Mouse (Mus musculus) embryonic facial prominence, embryonic 12.5 days (tissue): ENCODE measurements around the gene Bad. TPM values are rescaled to one million over a fixed set of nuclear protein-coding genes. Genes with fewer than 3 reads are reported as not detected.
A peak's percentile ranks its signal among the peaks of the same experiment; 100 is the strongest.

Source experiments
- ATAC-seq: fragments of 200-750 bp; cut with Nextera tagmentation; 2 replicates; pipeline ENCODE4 v1.8.0; 2017; ENCODE audit not compliant: insufficient number of reproducible peaks, insufficient read depth, low FRiP score, low TSS enrichment
- H3K27ac ChIP-seq: fragments of 300-500 bp; sonication (generic); 2 replicates; pipeline ENCODE4 v1.5.1; 2016; ENCODE audit warnings: mild to moderate bottlenecking
- H3K27me3 ChIP-seq: fragments of 300-500 bp; sonication (generic); 2 replicates; pipeline ENCODE4 v1.6.1; 2016; ENCODE audit warnings: mild to moderate bottlenecking, moderate library complexity
- H3K36me3 ChIP-seq: fragments of 300-500 bp; sonication (generic); 2 replicates; pipeline ENCODE4 v1.6.1; 2016; ENCODE audit warnings: mild to moderate bottlenecking
- H3K4me1 ChIP-seq: fragments of 300-500 bp; sonication (generic); 2 replicates; pipeline ENCODE4 v1.6.1; 2016
- H3K4me2 ChIP-seq: fragments of 300-500 bp; sonication (generic); replicated peaks from 2 replicates; pipeline ENCODE4 v1.6.1; 2016; ENCODE audit warnings: mild to moderate bottlenecking, moderate library complexity
- H3K4me3 ChIP-seq: fragments of 300-500 bp; sonication (generic); 2 replicates; pipeline ENCODE4 v1.5.1; 2016; ENCODE audit warnings: mild to moderate bottlenecking
- H3K9ac ChIP-seq: fragments of 300-500 bp; sonication (generic); 2 replicates; pipeline ENCODE4 v1.6.1; 2016; ENCODE audit warnings: mild to moderate bottlenecking, moderate library complexity
- H3K9me3 ChIP-seq: fragments of 300-500 bp; sonication (generic); 2 replicates; pipeline ENCODE4 v1.6.1; 2016; ENCODE audit warnings: mild to moderate bottlenecking, moderate library complexity
- WGBS: fragments of 180-500 bp; shearing (Covaris S2); methylation state at CpG from one replicate; pipeline ENCODE4 v1.1.7; 2016; 5-methylcytosine and 5-hydroxymethylcytosine counted together
- polyA plus RNA-seq: library from polyadenylated mRNA; unstranded; fragments of >200 nt; fragmentation: Nextera tagmentation; extraction: Ambion mirVana; gene quantifications from 2 replicates; pipeline ENCODE4 v1.2.1, GENCODE M21; 2016

The Bad gene
- polyA plus RNA-seq, 1 experiment from 2014 or later = 75.0 TPM

GRCm38 (mm10) chr19:6951381-6951968 is 9.8 kb downstream of the Bad start:
- Histone ChIP-seq H3K36me3 (peaks cover 32% of the 10 kb centered on the region), H3K4me2 (peak overlapping the region; percentile 93), H3K4me1 (peaks cover 16% of the 10 kb centered on the region), H3K9me3 (no peaks in the 10 kb centered on the region), H3K27ac (peak overlapping the region; percentile 98), H3K9ac (peak overlapping the region; percentile 77), H3K27me3 (no peaks in the 10 kb centered on the region), H3K4me3 (peak overlapping the region; percentile 61)
- WGBS = under 1% methylated on average over 35 of the region's 35 CpGs
- ATAC-seq = peak; percentile 77

- 2% methylated on average over 31 of the region's 31 CpGs for whole genome bisulfite sequencing
- ATAC-seq = no peak
These were observed 10.5 kb downstream of the Bad start for GRCm38 (mm10) chr19:6951994-6952711.

GRCm38 (mm10) chr19:6952712-6953037 is 11.0 kb downstream of the Bad start:
- Histone ChIP-seq H3K27ac (peak overlapping the region; percentile 98; the same call in 1 of the 2 replicates), H3K27me3 (no peaks in the 10 kb centered on the region), H3K4me1 (peaks cover 16% of the 10 kb centered on the region), H3K9ac (peak overlapping the region; percentile 77; the same call in 1 of the 2 replicates), H3K36me3 (peaks cover 41% of the 10 kb centered on the region), H3K4me2 (peak overlapping the region; percentile 93), H3K9me3 (no peaks in the 10 kb centered on the region), H3K4me3 (peak overlapping the region; percentile 61)
- ATAC-seq = no peak
- WGBS = 10% methylated on average over 3 of the region's 3 CpGs

More at GRCm38 (mm10) chr19:6951994-6952711, 10.5 kb downstream of the Bad start:
- peak overlapping the region; percentile 93 for H3K4me2 ChIP-seq
- no peaks in the 10 kb centered on the region for H3K9me3 ChIP-seq
- peak overlapping the region; percentile 98 for H3K27ac ChIP-seq
- H3K9ac ChIP-seq = peak overlapping the region; percentile 77
- H3K4me3 ChIP-seq = peak overlapping the region; percentile 61
- H3K36me3 ChIP-seq = peaks cover 36% of the 10 kb centered on the region
- no peaks in the 10 kb centered on the region for H3K27me3 ChIP-seq
- H3K4me1 ChIP-seq = peaks cover 16% of the 10 kb centered on the region

GRCm38 (mm10) chr19:6954046-6954445 is 12.4 kb downstream of the Bad start:
- no peak overlapping the region for H3K27ac ChIP-seq
- H3K9me3 ChIP-seq = no peaks in the 10 kb centered on the region
- H3K4me3 ChIP-seq = no peak overlapping the region
- no peak overlapping the region for H3K4me2 ChIP-seq
- 67% methylated on average over 9 of the region's 9 CpGs for WGBS
- H3K36me3 ChIP-seq = peaks cover 50% of the 10 kb centered on the region
- H3K4me1 ChIP-seq = peaks cover 16% of the 10 kb centered on the region
- H3K9ac ChIP-seq = no peak overlapping the region
- no peak for ATAC-seq
- no peaks in the 10 kb centered on the region for H3K27me3 ChIP-seq

GRCm38 (mm10) chr19:6955424-6955823 is 13.8 kb downstream of the Bad start:
- Histone ChIP-seq H3K27me3 (no peaks in the 10 kb centered on the region), H3K27ac (no peak overlapping the region), H3K4me1 (peaks cover 10% of the 10 kb centered on the region), H3K9me3 (no peaks in the 10 kb centered on the region), H3K4me3 (no peak overlapping the region), H3K36me3 (peaks cover 64% of the 10 kb centered on the region), H3K4me2 (no peak overlapping the region), H3K9ac (no peak overlapping the region; the same call in 1 of the 2 replicates)
- 85% methylated on average over 7 of the region's 7 CpGs for WGBS
- ATAC-seq = no peak

- Histone ChIP-seq H3K36me3 (peaks cover 67% of the 10 kb centered on the region), H3K27me3 (no peaks in the 10 kb centered on the region), H3K9me3 (no peaks in the 10 kb centered on the region), H3K27ac (no peak overlapping the region), H3K4me1 (peaks cover 10% of the 10 kb centered on the region), H3K9ac (no peak overlapping the region), H3K4me2 (no peak overlapping the region), H3K4me3 (no peak overlapping the region)
- WGBS = 82% methylated on average over 10 of the region's 10 CpGs
- ATAC-seq = no peak
These were observed 14.8 kb downstream of the Bad start for GRCm38 (mm10) chr19:6956461-6956860.

- Histone ChIP-seq H3K27me3 (no peaks in the 10 kb centered on the region), H3K4me2 (peak overlapping the region; percentile 54), H3K36me3 (peaks cover 29% of the 10 kb centered on the region), H3K4me3 (peak overlapping the region; percentile 58), H3K9me3 (no peaks in the 10 kb centered on the region), H3K27ac (no peak overlapping the region), H3K9ac (peak overlapping the region; percentile 66), H3K4me1 (peaks cover 34% of the 10 kb centered on the region)
- 11% methylated on average over 15 of the region's 15 CpGs for WGBS
- ATAC-seq = no peak
These were observed 27.0 kb downstream of the Bad start for GRCm38 (mm10) chr19:6968491-6969271.

GRCm38 (mm10) chr19:6969291-6969664 is 27.6 kb downstream of the Bad start:
- Histone ChIP-seq H3K27ac (0 out of 2 replicates have a peak overlapping the region, but pooled peaks have one; percentile 24), H3K9ac (peak overlapping the region; percentile 66), H3K4me2 (peak overlapping the region; percentile 54), H3K9me3 (no peaks in the 10 kb centered on the region), H3K4me1 (peaks cover 34% of the 10 kb centered on the region), H3K4me3 (peak overlapping the region; percentile 58), H3K36me3 (peaks cover 24% of the 10 kb centered on the region), H3K27me3 (no peaks in the 10 kb centered on the region)
- WGBS = under 1% methylated on average over 20 of the region's 20 CpGs
- no peak for ATAC-seq

- H3K36me3 ChIP-seq = peaks cover 18% of the 10 kb centered on the region
- H3K9me3 ChIP-seq = no peaks in the 10 kb centered on the region
- peak overlapping the region; percentile 58; the same call in 1 of the 2 replicates for H3K27ac ChIP-seq
- H3K4me1 ChIP-seq = peaks cover 34% of the 10 kb centered on the region
- peak overlapping the region; percentile 66 for H3K9ac ChIP-seq
- peak overlapping the region; percentile 58 for H3K4me3 ChIP-seq
- ATAC-seq = peak; percentile 11; the same call in 1 of the 2 replicates
- no peaks in the 10 kb centered on the region for H3K27me3 ChIP-seq
- peak overlapping the region; percentile 54 for H3K4me2 ChIP-seq
- WGBS = 1% methylated on average over 55 of the region's 55 CpGs
These were observed 28.2 kb downstream of the Bad start for GRCm38 (mm10) chr19:6969665-6970381.

GRCm38 (mm10) chr19:6970460-6971085 is 28.9 kb downstream of the Bad start:
- peak overlapping the region; percentile 58 for H3K4me3 ChIP-seq
- peak overlapping the region; percentile 58; the same call in 1 of the 2 replicates for H3K27ac ChIP-seq
- H3K27me3 ChIP-seq = no peaks in the 10 kb centered on the region
- peaks cover 11% of the 10 kb centered on the region; the same call in 1 of the 2 replicates for H3K36me3 ChIP-seq
- no peaks in the 10 kb centered on the region for H3K9me3 ChIP-seq
- H3K9ac ChIP-seq = peak overlapping the region; percentile 15; the same call in 1 of the 2 replicates
- 23% methylated on average over 11 of the region's 11 CpGs for WGBS
- ATAC-seq = no peak
- peak overlapping the region; percentile 54 for H3K4me2 ChIP-seq
- peaks cover 34% of the 10 kb centered on the region for H3K4me1 ChIP-seq

- no peaks in the 10 kb centered on the region for H3K9me3 ChIP-seq
- no peak overlapping the region for H3K4me3 ChIP-seq
- no peak for ATAC-seq
- H3K4me1 ChIP-seq = peaks cover 43% of the 10 kb centered on the region
- 17% methylated on average over 6 of the region's 6 CpGs for WGBS
- H3K27me3 ChIP-seq = no peaks in the 10 kb centered on the region
- 0 out of 2 replicates have a peak overlapping the region, but pooled peaks have one; percentile 30 for H3K27ac ChIP-seq
- no peak overlapping the region for H3K4me2 ChIP-seq
- H3K36me3 ChIP-seq = peaks cover 3% of the 10 kb centered on the region
- H3K9ac ChIP-seq = no peak overlapping the region
These were observed 30.0 kb downstream of the Bad start for GRCm38 (mm10) chr19:6971644-6972043.
